Mouse (Mus musculus): ENCODE data around the gene Cfap54. TPM values are rescaled to one million over a fixed set of nuclear protein-coding genes. Genes with fewer than 3 reads are reported as not detected.

The Cfap54 gene
- polyA plus RNA-seq, 2 experiments, result 0.25 to 0.35 TPM

DNA sequence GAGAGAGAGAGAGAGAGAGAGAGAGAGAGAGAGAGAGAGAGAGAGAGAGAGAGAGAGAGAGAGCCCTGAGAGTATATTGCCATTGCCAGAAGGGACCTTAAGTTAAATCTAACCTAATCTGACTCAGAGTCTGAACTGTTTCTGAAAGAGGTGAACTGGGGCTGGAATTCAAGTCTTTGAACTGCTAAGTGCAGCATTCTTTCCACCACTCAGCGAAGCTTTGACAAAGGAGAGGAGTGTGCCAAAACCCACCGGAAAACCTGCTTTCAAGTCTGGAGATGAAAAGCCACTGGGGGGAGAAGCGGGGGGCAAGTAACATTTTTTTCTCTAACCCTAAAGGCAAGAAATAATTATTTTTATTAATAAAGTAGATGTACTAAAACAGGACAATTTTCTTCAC lies 30.8 kb downstream of the Cfap54 start:
- DNase-seq (ENCODE audit: low spot score), result peak; percentile 22
- Histone ChIP-seq H3K9me3 (ENCODE audit: control insufficient read depth, low read length) (no peaks in the 10 kb centered on the region), H3K4me1 (ENCODE audit: control insufficient read depth, insufficient read depth, low read length) (no peaks in the 10 kb centered on the region), H3K36me3 (ENCODE audit: control insufficient read depth, insufficient read depth, low read length) (no peaks in the 10 kb centered on the region), H3K4me3 (replicated peaks; ENCODE audit: low read length) (no peak overlapping the region), H3K9ac (ENCODE audit: low read depth, low read length, severe bottlenecking) (no peak overlapping the region), H3K27me3 (ENCODE audit: control insufficient read depth, insufficient read depth, low read length) (no peaks in the 10 kb centered on the region), H3K4me2 (replicated peaks; ENCODE audit: low read depth, low read length, severe bottlenecking) (no peak overlapping the region), H3K27ac (replicated peaks; ENCODE audit: low read depth, low read length) (no peak overlapping the region)
- 33% methylated on average over 3 of the region's 3 CpGs for WGBS
- ATAC-seq (ENCODE audit: low FRiP score, low read depth), result peak; percentile 26; the same call in 1 of the 2 replicates
- no peak for TF ChIP-seq POLR2A (IDR thresholded peaks at IDR 0.05; ENCODE audit: borderline replicate concordance, extremely low read depth, insufficient read depth, insufficient read length)

GRCm38 (mm10) chr10:93043195-93043594 lies 38.2 kb downstream of the Cfap54 start:
- no peak overlapping the region for H3K4me2 ChIP-seq (replicated peaks; ENCODE audit: low read depth, low read length, severe bottlenecking)
- no peak overlapping the region for H3K4me3 ChIP-seq (replicated peaks; ENCODE audit: low read length)
- H3K9ac ChIP-seq (ENCODE audit: low read depth, low read length, severe bottlenecking), result no peak overlapping the region
- WGBS, result 94% methylated on average over 10 of the region's 10 CpGs
- no peaks in the 10 kb centered on the region for H3K36me3 ChIP-seq (ENCODE audit: control insufficient read depth, insufficient read depth, low read length)
- H3K4me1 ChIP-seq (ENCODE audit: control insufficient read depth, insufficient read depth, low read length), result no peaks in the 10 kb centered on the region
- DNase-seq (ENCODE audit: low spot score) (no peak), ATAC-seq (ENCODE audit: low FRiP score, low read depth) (no peak)
- H3K9me3 ChIP-seq (ENCODE audit: control insufficient read depth, low read length), result no peaks in the 10 kb centered on the region
- no peak overlapping the region for H3K27ac ChIP-seq (replicated peaks; ENCODE audit: low read depth, low read length)
- no peaks in the 10 kb centered on the region for H3K27me3 ChIP-seq (ENCODE audit: control insufficient read depth, insufficient read depth, low read length)
- no peak for TF ChIP-seq POLR2A (IDR thresholded peaks at IDR 0.05; ENCODE audit: borderline replicate concordance, extremely low read depth, insufficient read depth, insufficient read length)

DNA sequence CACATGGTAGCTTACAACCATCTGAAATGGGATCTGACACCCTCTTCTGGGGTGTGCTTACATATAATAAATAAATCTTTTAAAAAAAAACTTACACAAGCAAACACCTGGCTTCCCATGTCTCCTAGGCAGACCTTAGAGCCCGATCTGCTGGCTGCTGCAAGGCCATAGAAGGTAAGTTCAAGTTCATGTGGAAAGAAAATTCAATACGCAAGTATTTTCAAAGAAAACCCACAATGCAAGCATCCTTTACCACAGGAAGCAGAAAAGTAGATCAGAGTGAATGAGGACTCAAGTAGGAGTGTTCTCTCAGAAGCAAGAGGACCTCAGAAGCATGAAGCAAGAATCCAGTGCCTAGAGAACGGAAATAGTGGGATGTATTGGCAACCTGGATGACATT lies 39.6 kb downstream of the Cfap54 start:
- 83% methylated on average over 3 of the region's 3 CpGs for WGBS
- no peak overlapping the region for H3K4me3 ChIP-seq (replicated peaks; ENCODE audit: low read length)
- DNase-seq (ENCODE audit: low spot score) (no peak), ATAC-seq (ENCODE audit: low FRiP score, low read depth) (no peak)
- H3K27ac ChIP-seq (replicated peaks; ENCODE audit: low read depth, low read length), result no peak overlapping the region
- no peaks in the 10 kb centered on the region for H3K9me3 ChIP-seq (ENCODE audit: control insufficient read depth, low read length)
- no peaks in the 10 kb centered on the region for H3K4me1 ChIP-seq (ENCODE audit: control insufficient read depth, insufficient read depth, low read length)
- H3K9ac ChIP-seq (ENCODE audit: low read depth, low read length, severe bottlenecking), result no peak overlapping the region
- no peaks in the 10 kb centered on the region for H3K27me3 ChIP-seq (ENCODE audit: control insufficient read depth, insufficient read depth, low read length)
- H3K4me2 ChIP-seq (replicated peaks; ENCODE audit: low read depth, low read length, severe bottlenecking), result no peak overlapping the region
- no peak for TF ChIP-seq POLR2A (IDR thresholded peaks at IDR 0.05; ENCODE audit: borderline replicate concordance, extremely low read depth, insufficient read depth, insufficient read length)
- H3K36me3 ChIP-seq (ENCODE audit: control insufficient read depth, insufficient read depth, low read length), result no peaks in the 10 kb centered on the region

DNA sequence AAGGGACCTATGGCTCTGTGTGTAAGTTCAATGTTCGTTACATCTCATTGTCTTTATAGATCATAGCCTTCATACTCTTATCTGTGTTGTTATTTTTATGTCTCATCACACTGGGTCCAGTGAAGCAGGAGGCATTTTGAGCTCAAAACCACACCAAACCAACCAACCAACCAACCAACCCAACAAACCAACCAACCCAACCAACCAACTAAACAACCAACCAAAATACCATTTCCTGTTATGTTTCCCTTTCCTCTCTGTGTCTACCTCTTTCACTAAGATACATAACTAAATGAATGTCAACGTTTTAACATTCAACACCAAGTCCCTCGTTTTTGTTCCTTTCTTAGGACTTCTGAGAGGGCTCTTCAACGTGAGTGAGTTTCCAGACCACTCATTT lies 40.0 kb downstream of the Cfap54 start:
- Histone ChIP-seq H3K27me3 (ENCODE audit: control insufficient read depth, insufficient read depth, low read length) (no peaks in the 10 kb centered on the region), H3K9ac (ENCODE audit: low read depth, low read length, severe bottlenecking) (no peak overlapping the region), H3K36me3 (ENCODE audit: control insufficient read depth, insufficient read depth, low read length) (no peaks in the 10 kb centered on the region), H3K9me3 (ENCODE audit: control insufficient read depth, low read length) (no peaks in the 10 kb centered on the region), H3K4me2 (replicated peaks; ENCODE audit: low read depth, low read length, severe bottlenecking) (no peak overlapping the region), H3K4me3 (replicated peaks; ENCODE audit: low read length) (no peak overlapping the region), H3K27ac (replicated peaks; ENCODE audit: low read depth, low read length) (no peak overlapping the region), H3K4me1 (ENCODE audit: control insufficient read depth, insufficient read depth, low read length) (no peaks in the 10 kb centered on the region)
- ATAC-seq (ENCODE audit: low FRiP score, low read depth), result no peak
- TF ChIP-seq POLR2A (IDR thresholded peaks at IDR 0.05; ENCODE audit: borderline replicate concordance, extremely low read depth, insufficient read depth, insufficient read length), result no peak
- WGBS, result 64% methylated on average over 4 of the region's 4 CpGs
- DNase-seq (ENCODE audit: low spot score), result no peak

- no peak overlapping the region for H3K4me2 ChIP-seq (replicated peaks; ENCODE audit: low read depth, low read length, severe bottlenecking)
- no peaks in the 10 kb centered on the region for H3K36me3 ChIP-seq (ENCODE audit: control insufficient read depth, insufficient read depth, low read length)
- TF ChIP-seq POLR2A (IDR thresholded peaks at IDR 0.05; ENCODE audit: borderline replicate concordance, extremely low read depth, insufficient read depth, insufficient read length), result no peak
- H3K27ac ChIP-seq (replicated peaks; ENCODE audit: low read depth, low read length), result no peak overlapping the region
- H3K9ac ChIP-seq (ENCODE audit: low read depth, low read length, severe bottlenecking), result no peak overlapping the region
- no peaks in the 10 kb centered on the region for H3K9me3 ChIP-seq (ENCODE audit: control insufficient read depth, low read length)
- ATAC-seq (ENCODE audit: low FRiP score, low read depth) (no peak), DNase-seq (ENCODE audit: low spot score) (no peak)
- no peaks in the 10 kb centered on the region; the same call in 1 of the 2 replicates for H3K4me1 ChIP-seq (ENCODE audit: control insufficient read depth, insufficient read depth, low read length)
- WGBS, result 76% methylated on average over 3 of the region's 3 CpGs
- H3K27me3 ChIP-seq (ENCODE audit: control insufficient read depth, insufficient read depth, low read length), result no peaks in the 10 kb centered on the region
- H3K4me3 ChIP-seq (replicated peaks; ENCODE audit: low read length), result no peak overlapping the region
Observed at GRCm38 (mm10) chr10:93036532-93036931, 44.9 kb downstream of the Cfap54 start.

DNA sequence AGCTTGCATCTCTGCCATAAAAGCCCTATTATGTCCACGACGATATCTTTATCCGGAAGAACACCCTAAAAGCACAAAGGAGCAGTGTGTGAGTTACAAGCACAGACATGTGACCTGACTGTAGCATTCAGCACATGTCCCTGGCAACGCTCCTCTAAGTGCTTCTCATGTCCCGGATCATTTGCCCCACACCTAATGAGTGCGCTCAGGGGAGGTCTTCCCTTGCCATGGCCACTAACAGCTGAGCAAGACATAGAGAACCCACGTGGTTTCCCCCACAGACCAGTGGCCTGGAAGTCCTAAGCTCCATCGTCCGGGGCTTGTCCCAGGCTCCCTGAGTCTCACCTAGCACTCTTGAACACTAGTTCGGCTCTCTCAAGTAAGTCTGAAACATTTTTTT lies 45.9 kb downstream of the Cfap54 start:
- Histone ChIP-seq H3K4me3 (replicated peaks; ENCODE audit: low read length) (no peak overlapping the region), H3K4me2 (replicated peaks; ENCODE audit: low read depth, low read length, severe bottlenecking) (no peak overlapping the region), H3K27me3 (ENCODE audit: control insufficient read depth, insufficient read depth, low read length) (no peaks in the 10 kb centered on the region), H3K27ac (replicated peaks; ENCODE audit: low read depth, low read length) (no peak overlapping the region), H3K9me3 (ENCODE audit: control insufficient read depth, low read length) (no peaks in the 10 kb centered on the region), H3K36me3 (ENCODE audit: control insufficient read depth, insufficient read depth, low read length) (no peaks in the 10 kb centered on the region), H3K9ac (ENCODE audit: low read depth, low read length, severe bottlenecking) (no peak overlapping the region), H3K4me1 (ENCODE audit: control insufficient read depth, insufficient read depth, low read length) (no peaks in the 10 kb centered on the region; the same call in 1 of the 2 replicates)
- no peak for DNase-seq (ENCODE audit: low spot score)
- no peak for TF ChIP-seq POLR2A (IDR thresholded peaks at IDR 0.05; ENCODE audit: borderline replicate concordance, extremely low read depth, insufficient read depth, insufficient read length)
- ATAC-seq (ENCODE audit: low FRiP score, low read depth), result no peak
- WGBS, result 56% methylated on average over 10 of the region's 10 CpGs
